Mouse (Mus musculus) CH12.LX (cell line): ENCODE data around the gene Brf1. TPM values are rescaled to one million over a fixed set of nuclear protein-coding genes. Genes with fewer than 3 reads are reported as not detected.

Experiments used
- DNase-seq: peaks from one replicate; pipeline ENCODE4 v3.0.0-alpha.2; 2013; ENCODE audit errors: extremely low read depth
- H3K27ac ChIP-seq: 2 replicates; pipeline ENCODE4 v1.5.1; 2012; ENCODE audit warnings: low read depth, mild to moderate bottlenecking, control low read depth, moderate library complexity; ENCODE audit not compliant: insufficient read depth
- H3K27me3 ChIP-seq: replicated peaks from 2 replicates; pipeline ENCODE3; 2012; ENCODE audit warnings: inconsistent platforms
- H3K36me3 ChIP-seq, 2 experiments: replicated peaks in 1 of 2; 2 replicates each; pipeline versions ENCODE3 to v1.6.1; 2012; ENCODE audit warnings: inconsistent platforms in 1 of 2, low read length in 1 of 2, mild to moderate bottlenecking in 1 of 2, mixed read lengths in 1 of 2, moderate library complexity in 1 of 2; ENCODE audit not compliant: control insufficient read depth in 1 of 2, insufficient read depth in 1 of 2
- H3K4me1 ChIP-seq, 2 experiments: 2 replicates each; pipeline ENCODE4 v1.6.1; 2012; ENCODE audit warnings: inconsistent platforms in 1 of 2, moderate library complexity in 1 of 2; ENCODE audit not compliant: insufficient read depth in 2 of 2, control insufficient read depth in 1 of 2
- H3K4me2 ChIP-seq: 2 replicates; pipeline ENCODE4 v1.6.1; 2012; ENCODE audit warnings: low read depth, mild to moderate bottlenecking, control low read depth; ENCODE audit not compliant: poor library complexity, insufficient read depth, severe bottlenecking
- H3K4me3 ChIP-seq, 3 experiments: fragments of 150-350 bp in 1 of 3; sonication (generic) in 1 of 3; replicated peaks in 1 of 3; 2 replicates each; pipeline versions ENCODE3 to v1.5.1; 2011 to 2012; ENCODE audit warnings: low read depth in 2 of 3, low read length in 2 of 3, mild to moderate bottlenecking in 2 of 3, moderate library complexity in 2 of 3, control low read depth in 1 of 3, improper control_type of control experiment in 1 of 3, inconsistent platforms in 1 of 3, mixed read lengths in 1 of 3; ENCODE audit not compliant: poor library complexity in 1 of 3
- H3K79me2 ChIP-seq: replicated peaks from 2 replicates; pipeline ENCODE4 v1.6.1; 2012; ENCODE audit warnings: mild to moderate bottlenecking, moderate library complexity; ENCODE audit not compliant: control insufficient read depth, poor library complexity, insufficient read depth, severe bottlenecking; ENCODE audit errors: extremely low read depth
- H3K9ac ChIP-seq: 2 replicates; pipeline ENCODE4 v1.6.1; 2012; ENCODE audit warnings: low read depth, mild to moderate bottlenecking, control low read depth, moderate library complexity; ENCODE audit not compliant: insufficient read depth
- H3K9me3 ChIP-seq: replicated peaks from 2 replicates; pipeline ENCODE3; 2012; ENCODE audit warnings: low read length, inconsistent platforms, mixed read lengths
- CHD2 ChIP-seq: IDR thresholded peaks from 2 replicates; pipeline ENCODE4 v1.6.1; 2011; ENCODE audit warnings: low read length, improper control_type of control experiment
- JUND ChIP-seq: conservative IDR thresholded peaks from 2 replicates; pipeline ENCODE4 v1.6.1; 2011; ENCODE audit warnings: low read depth, low read length, improper control_type of control experiment
- KAT2A ChIP-seq: IDR thresholded peaks from 2 replicates; pipeline ENCODE4 v1.6.1; 2012; ENCODE audit warnings: low read length, improper control_type of control experiment, inconsistent platforms; ENCODE audit not compliant: insufficient replicate concordance
- MAFK ChIP-seq: IDR thresholded peaks from 2 replicates; pipeline ENCODE4 v1.6.1; 2011; ENCODE audit warnings: low read length, improper control_type of control experiment; ENCODE audit not compliant: insufficient replicate concordance
- MEF2A ChIP-seq: IDR thresholded peaks from 2 replicates; pipeline ENCODE4 v1.6.1; 2014; ENCODE audit warnings: low read depth, mild to moderate bottlenecking, inconsistent platforms, low read length, improper control_type of control experiment, borderline replicate concordance
- MXI1 ChIP-seq: IDR thresholded peaks from 2 replicates; pipeline ENCODE4 v1.6.1; 2011; ENCODE audit warnings: mild to moderate bottlenecking, low read depth, low read length, improper control_type of control experiment
- NELFE ChIP-seq: IDR thresholded peaks from 2 replicates; pipeline ENCODE4 v1.6.1; 2011; ENCODE audit warnings: low read depth, low read length, improper control_type of control experiment
- POLR2AphosphoS2 ChIP-seq: IDR thresholded peaks from 2 replicates; pipeline ENCODE4 v1.6.1; 2011; ENCODE audit warnings: low read depth, low read length, improper control_type of control experiment
- TBP ChIP-seq: conservative IDR thresholded peaks from 2 replicates; pipeline ENCODE4 v1.6.1; 2011; ENCODE audit warnings: low read depth, low read length, improper control_type of control experiment
- UBTF ChIP-seq: IDR thresholded peaks from 2 replicates; pipeline ENCODE4 v1.6.1; 2012; ENCODE audit warnings: low read depth, mild to moderate bottlenecking, inconsistent platforms, low read length, improper control_type of control experiment, moderate library complexity
- ZC3H11A ChIP-seq: IDR thresholded peaks from 2 replicates; pipeline ENCODE4 v1.6.1; 2012; ENCODE audit warnings: low read depth, mild to moderate bottlenecking, inconsistent platforms, low read length, improper control_type of control experiment
- ZKSCAN1 ChIP-seq: IDR thresholded peaks from 2 replicates; pipeline ENCODE4 v1.6.1; 2012; ENCODE audit warnings: low read depth, inconsistent platforms, low read length, improper control_type of control experiment, borderline replicate concordance
- ZMIZ1 ChIP-seq: IDR thresholded peaks from 2 replicates; pipeline ENCODE4 v1.6.1; 2012; ENCODE audit warnings: low read depth, mild to moderate bottlenecking, inconsistent platforms, low read length, improper control_type of control experiment
- dilution Hi-C: fragments of 300-500 bp; cut with MboI; formaldehyde crosslinking; loops from 2 replicates; pipeline ENCODE4 v1.14.3; 2020; ENCODE audit warnings: low sequenced_read_pairs; ENCODE audit not compliant: extremely low pct_unique_long_range_greater_than_20kb, extremely low pct_ligation_motif_present
- in situ Hi-C: fragments of 300-500 bp; cut with MboI; formaldehyde crosslinking; loops from 3 replicates; pipeline ENCODE4 v1.14.3; 2019; ENCODE audit warnings: low sequenced_read_pairs, low pct_ligation_motif_present, low pct_unique_long_range_greater_than_20kb, mixed read lengths
- polyA plus RNA-seq: library from polyadenylated mRNA; unstranded; fragments of >175 nt; gene quantifications from 2 replicates; pipeline ENCODE4 v1.2.1, GENCODE M21; 2012; ENCODE audit warnings: low read depth; ENCODE audit not compliant: insufficient read length
- total RNA-seq, 2 experiments: library from RNA; depleted of rRNA; stranded (reverse); fragments of 300-350 nt in 1 of 2; fragments of >200 nt in 1 of 2; gene quantifications; 2 replicates each; pipeline ENCODE4 v1.2.3; 2012 to 2014

The Brf1 gene
- total and polyA plus RNA-seq, 3 experiments: 15.9 to 31.2 (median 29.6) TPM

DNA sequence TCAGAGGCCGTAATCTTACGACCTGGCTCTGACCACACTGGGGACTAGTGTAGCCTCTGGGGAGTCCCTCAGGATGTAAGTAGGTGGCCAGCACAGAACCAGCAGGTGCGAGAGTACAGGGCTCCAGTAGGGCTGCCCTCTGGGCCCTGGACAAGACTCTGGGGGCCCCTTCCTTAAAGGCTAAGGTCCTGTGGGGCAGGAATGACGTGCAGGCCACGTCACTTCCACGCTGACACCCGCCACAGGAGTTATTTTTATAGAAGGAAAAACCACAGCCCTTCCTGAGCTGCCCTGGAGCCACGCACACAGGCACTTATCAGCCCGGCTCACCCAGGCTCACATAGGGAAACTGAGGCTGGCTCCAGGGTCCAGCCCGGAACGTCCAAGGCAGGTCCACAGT, 83.0 kb downstream of the Brf1 start:
- DNase-seq: no peak
- no peak overlapping the region for H3K4me2 ChIP-seq
- H3K4me3 ChIP-seq: no peak overlapping the region
- H3K27ac ChIP-seq: no peak overlapping the region
- H3K36me3 ChIP-seq: peaks cover 0 to 2% of the 10 kb centered on the region in 2 experiments
- in situ Hi-C loops (no loop called here), dilution Hi-C loops (no loop called here)
- peaks cover 40% of the 10 kb centered on the region for H3K27me3 ChIP-seq
- no peak overlapping the region for H3K9ac ChIP-seq
- H3K4me1 ChIP-seq: peaks cover 8 to 17% of the 10 kb centered on the region in 2 experiments; a peak in 3 of 4 replicates
- H3K9me3 ChIP-seq: no peaks in the 10 kb centered on the region
- 0 out of 2 replicates have a peak, but pooled peaks have one; percentile 15 for TF ChIP-seq MEF2A
- no peak for TF ChIP-seq UBTF
- TF ChIP-seq ZC3H11A: no peak
- no peak for TF ChIP-seq MAFK
- no peak for TF ChIP-seq KAT2A
- no peaks in the 10 kb centered on the region for H3K79me2 ChIP-seq

DNA sequence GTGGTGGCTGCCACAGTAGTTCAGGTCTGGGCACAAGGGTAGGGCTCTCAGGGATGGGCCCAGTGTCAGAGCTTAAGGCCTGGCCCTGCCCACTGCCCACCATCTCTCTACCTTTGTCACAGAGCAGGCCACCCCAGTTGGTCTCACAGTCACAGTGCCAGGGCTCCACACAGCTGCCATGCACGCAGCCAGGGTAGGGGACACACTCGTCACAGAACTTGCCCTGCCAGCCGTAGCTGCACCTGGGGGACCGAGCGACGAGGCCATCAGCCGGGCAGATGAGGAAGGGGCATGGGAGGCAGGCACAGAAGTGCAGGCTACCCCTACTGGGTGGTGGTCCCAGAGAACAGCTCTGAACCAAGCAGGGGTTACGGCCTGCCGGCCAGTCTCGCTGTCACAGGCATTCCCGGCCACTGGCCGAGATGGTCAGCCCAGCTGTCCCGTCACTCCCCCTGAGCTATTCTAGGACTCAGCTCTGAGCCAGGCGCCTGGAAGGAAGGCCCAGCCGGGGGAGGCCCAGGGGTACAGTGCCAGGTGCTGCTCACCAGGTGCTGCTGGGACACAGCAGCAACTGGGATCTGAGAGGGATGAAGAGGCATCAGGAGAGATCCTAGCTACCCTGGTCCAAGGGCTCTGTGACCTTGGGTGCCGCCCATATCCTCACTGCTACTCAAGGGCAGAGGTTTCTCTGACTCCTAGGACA, 83.7 kb downstream of the Brf1 start:
- Histone ChIP-seq H3K79me2 (no peaks in the 10 kb centered on the region), H3K9ac (no peak overlapping the region), H3K4me3 (no peak overlapping the region), H3K36me3 (peaks cover 0 to 2% of the 10 kb centered on the region in 2 experiments), H3K27ac (no peak overlapping the region), H3K27me3 (peaks cover 38% of the 10 kb centered on the region), H3K9me3 (no peaks in the 10 kb centered on the region), H3K4me1 (peaks cover 8 to 17% of the 10 kb centered on the region in 2 experiments; a peak in 3 of 4 replicates), H3K4me2 (no peak overlapping the region)
- no peak for TF ChIP-seq MEF2A
- TF ChIP-seq CHD2: no peak
- dilution Hi-C loops: no loop called here
- in situ Hi-C loops: no loop called here
- no peak for DNase-seq

DNA sequence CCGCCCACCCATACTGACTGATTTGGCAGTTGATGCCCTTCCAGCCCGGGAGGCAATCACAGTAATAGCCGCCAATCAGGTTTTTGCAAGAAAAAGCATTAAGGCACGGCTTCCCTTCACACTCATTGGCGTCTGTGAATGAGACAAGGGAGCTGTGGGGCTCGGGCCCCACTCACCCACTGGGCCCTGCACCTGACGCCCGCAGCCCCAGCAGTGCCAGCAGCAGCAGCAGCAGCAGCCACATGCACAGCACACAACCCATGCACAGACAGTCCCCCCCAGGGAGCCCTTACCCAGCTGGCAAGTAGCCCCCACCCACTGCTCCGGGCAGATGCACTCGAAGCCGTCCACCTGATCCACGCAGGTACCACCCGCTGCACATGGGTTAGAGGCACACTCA, 84.9 kb downstream of the Brf1 start:
- dilution Hi-C loops: no loop called here
- Histone ChIP-seq H3K9me3 (no peaks in the 10 kb centered on the region), H3K79me2 (no peaks in the 10 kb centered on the region), H3K9ac (no peak overlapping the region), H3K27ac (no peak overlapping the region), H3K4me3 (no peak overlapping the region), H3K36me3 (peaks cover 0 to 2% of the 10 kb centered on the region in 2 experiments)
- no peak for DNase-seq
- TF ChIP-seq POLR2AphosphoS2: no peak
- no peak for TF ChIP-seq MEF2A
- no peak for TF ChIP-seq ZKSCAN1
- TF ChIP-seq ZC3H11A: no peak
- no peak for TF ChIP-seq MXI1
- TF ChIP-seq TBP: no peak
- TF ChIP-seq NELFE: no peak
- TF ChIP-seq JUND: no peak
- TF ChIP-seq ZMIZ1: no peak
- TF ChIP-seq, all 38 proteins: peak for 0
- H3K4me1 ChIP-seq: peaks cover 8 to 17% of the 10 kb centered on the region in 2 experiments; a peak in 3 of 4 replicates
- in situ Hi-C loops: no loop called here
- H3K27me3 ChIP-seq: peaks cover 32% of the 10 kb centered on the region
- no peak overlapping the region for H3K4me2 ChIP-seq
